Mouse (Mus musculus) ES-E14 (cell line): ENCODE data around the gene Rhot1.

Experiments
- HCFC1 ChIP-seq: IDR thresholded peaks from 2 replicates; pipeline ENCODE4 v1.6.1; 2012; ENCODE audit warnings: low read length, inconsistent platforms, borderline replicate concordance; ENCODE audit not compliant: insufficient read depth
- ZNF384 ChIP-seq: IDR thresholded peaks from 2 replicates; pipeline ENCODE4 v1.6.1; 2012; ENCODE audit warnings: low read depth, low read length, inconsistent platforms

DNA sequence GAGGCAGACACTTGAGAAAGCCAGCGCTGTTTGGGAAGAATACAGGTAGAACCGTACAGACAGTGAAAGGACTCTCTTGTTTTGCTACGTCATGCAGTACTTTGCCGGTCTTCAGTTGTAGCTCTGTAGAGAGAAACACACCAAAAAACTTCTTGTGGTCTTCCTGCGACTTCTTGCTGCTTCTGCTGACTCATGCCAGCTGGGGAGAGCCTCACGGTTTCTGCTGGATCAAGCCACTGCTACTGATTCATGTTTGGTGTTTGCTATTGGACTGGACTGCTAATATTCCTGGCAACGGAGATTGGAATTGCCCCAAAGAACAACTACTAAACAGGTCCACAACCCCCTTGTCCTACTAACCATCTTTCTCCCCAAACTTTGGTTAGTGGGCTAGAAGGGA, 12.5 kb upstream of the Rhot1 start:
- TF ChIP-seq ZNF384 (no peak), HCFC1 (no peak)
